Mouse (Mus musculus) granulocyte monocyte progenitor cell, adult 5-6 weeks (primary cell): Measurements from ENCODE around the gene Gtse1. TPM values are rescaled to one million over a fixed set of nuclear protein-coding genes. Genes with fewer than 3 reads are reported as not detected.
A peak's percentile ranks its signal among the peaks of the same experiment; 100 is the strongest.

Experiments
- ATAC-seq: replicated peaks from 2 replicates; pipeline ENCODE4 v1.8.0; 2016; ENCODE audit warnings: mild to moderate bottlenecking, moderate TSS enrichment, inconsistent platforms; ENCODE audit not compliant: poor library complexity, severe bottlenecking
- total RNA-seq, 2 experiments: library from RNA; stranded (forward) in 1 of 2; stranded (reverse) in 1 of 2; fragments of 200-712, 200-1000 nt in 1 of 2; fragments of >200 nt in 1 of 2; fragmentation: Nextera tagmentation in 1 of 2; gene quantifications; 2 replicates each; pipeline ENCODE4 v1.2.3; 2014 to 2017

Gene Gtse1
- 7.9 and 13.6 TPM in 2 replicates for total RNA-seq (2014; fragmentation: Nextera tagmentation)
- total RNA-seq (2017): 19.5 and 20.0 TPM in 2 replicates

- peak; percentile 99 for ATAC-seq
Measured at GRCm38 (mm10) chr15:85859490-85860031, at the start of gene Gtse1. Gene Gtse1 (plus strand): TSS chr15:85859745.

GRCm38 (mm10) chr15:85810462-85810805 is 49.1 kb upstream of the Gtse1 start:
- no peak for ATAC-seq

DNA sequence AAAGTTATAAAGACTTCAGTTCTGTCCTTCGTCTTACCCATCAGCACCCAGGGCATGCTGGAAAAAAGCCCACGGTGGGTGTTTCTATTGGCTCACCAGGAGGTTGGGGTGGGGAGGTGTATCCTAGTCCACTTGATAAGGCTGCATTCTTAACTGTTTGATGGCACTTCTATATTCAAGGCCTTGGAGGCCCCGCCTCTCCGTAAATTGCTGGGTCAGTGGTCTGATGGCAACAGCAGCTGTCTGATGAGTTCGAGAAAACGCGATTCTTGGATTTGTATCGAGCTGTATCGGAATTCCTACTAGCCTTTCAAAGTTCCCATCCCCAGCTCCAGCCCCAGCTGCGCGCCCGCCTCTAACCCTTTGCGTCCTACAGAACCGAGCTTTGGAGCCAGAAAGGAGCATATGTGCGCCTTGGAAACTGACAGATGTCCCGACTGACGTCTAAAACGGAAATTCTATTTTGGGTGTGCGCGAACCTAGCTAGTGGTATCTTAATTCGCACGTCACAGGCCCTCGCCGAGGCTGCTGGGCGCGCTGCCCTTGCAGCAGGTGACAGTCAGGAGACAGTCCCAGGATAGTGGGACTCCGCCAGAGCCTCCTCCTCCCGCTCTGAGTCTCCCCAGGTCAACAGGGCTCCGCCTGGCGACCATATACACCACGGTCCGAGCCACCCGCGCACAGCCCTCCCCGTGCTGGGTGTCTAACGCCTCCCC is 48.6 kb upstream of the Gtse1 start:
- ATAC-seq: no peak; the same call in 1 of the 2 replicates

GRCm38 (mm10) chr15:85811535-85812277 is 47.8 kb upstream of the Gtse1 start, which contains the start of gene Cdpf1:
Gene Cdpf1 (minus strand): TSS chr15:85811697.
- peak; percentile 89 for ATAC-seq

DNA sequence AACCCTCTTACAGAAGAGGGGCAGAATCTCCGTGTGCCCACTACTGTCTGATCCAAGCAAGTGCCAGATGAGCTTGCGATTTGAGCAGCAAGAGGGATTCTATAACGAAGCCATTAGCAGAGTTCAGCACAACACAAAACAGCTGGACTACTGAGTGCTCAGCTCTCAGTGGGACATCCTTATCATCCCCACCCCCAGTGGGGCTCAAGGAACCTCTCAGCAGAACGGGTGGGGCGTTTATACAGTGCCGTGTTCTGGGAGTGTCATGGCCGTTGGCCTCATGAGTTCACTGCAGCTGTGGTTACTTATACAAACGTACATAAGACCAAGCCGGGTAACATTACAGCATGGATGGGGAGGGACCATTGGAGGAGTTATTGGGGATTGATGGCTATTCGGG is 46.1 kb upstream of the Gtse1 start:
- no peak for ATAC-seq

DNA sequence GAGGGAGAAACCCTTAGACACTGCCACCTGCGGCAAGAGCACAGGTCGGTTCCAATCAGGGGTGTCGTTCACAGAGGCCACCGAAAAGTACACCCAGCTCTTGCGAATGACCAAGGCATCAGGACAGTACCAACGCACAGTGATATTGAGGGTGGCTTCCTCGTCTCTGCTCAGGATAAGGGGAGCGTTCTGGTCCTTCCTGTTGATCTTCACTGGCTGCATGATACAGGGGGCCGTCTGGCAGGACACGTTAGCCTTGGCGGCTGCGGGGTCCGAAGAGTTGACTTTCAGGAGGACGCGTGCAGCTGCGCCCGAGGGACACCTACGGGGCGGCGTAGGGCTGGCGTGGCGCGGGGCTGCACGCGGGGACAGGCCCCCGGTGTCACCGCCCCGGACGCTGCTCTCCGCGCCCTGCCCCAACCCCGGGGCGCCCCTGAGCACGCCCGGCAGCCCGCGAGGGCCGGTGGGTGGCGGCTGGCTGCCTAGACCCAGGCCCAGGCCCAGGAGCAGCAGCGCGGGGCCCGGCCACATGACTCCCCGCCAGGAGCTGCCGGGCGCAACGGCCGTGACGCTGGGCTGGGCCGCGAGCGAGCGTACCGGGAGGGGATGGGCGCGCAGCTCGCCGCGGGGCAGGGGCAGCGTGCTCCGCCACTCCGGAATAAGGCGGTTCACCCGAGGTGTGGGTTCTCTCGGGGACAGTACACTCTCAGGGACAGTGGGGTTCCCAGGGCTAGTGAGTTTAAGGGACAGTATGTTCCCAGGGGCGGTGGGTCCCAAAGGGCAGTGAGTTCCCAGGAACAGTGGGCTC is 38.1 kb upstream of the Gtse1 start, which contains the start of gene Pkdrej:
Gene Pkdrej (minus strand): TSS at position 532 of the 808 bp plus-strand sequence.
- peak; percentile 61 for ATAC-seq

DNA sequence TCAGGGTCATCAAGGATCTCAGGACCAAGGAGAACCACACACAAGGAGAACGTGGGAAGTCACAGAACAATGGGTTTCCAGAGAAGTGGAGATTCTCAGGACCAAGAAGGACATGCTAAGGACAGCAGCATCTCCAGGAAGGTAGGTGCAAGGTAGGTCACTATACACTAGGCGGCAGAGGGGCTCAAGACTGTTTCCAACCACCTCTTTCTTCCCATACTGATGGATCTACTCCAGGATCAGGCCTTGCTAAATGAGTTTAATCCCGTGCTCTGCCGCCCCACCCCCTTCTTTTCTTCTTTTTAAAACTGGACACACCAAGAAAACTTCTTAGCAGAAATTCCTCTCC is 37.6 kb upstream of the Gtse1 start:
- ATAC-seq: no peak

DNA sequence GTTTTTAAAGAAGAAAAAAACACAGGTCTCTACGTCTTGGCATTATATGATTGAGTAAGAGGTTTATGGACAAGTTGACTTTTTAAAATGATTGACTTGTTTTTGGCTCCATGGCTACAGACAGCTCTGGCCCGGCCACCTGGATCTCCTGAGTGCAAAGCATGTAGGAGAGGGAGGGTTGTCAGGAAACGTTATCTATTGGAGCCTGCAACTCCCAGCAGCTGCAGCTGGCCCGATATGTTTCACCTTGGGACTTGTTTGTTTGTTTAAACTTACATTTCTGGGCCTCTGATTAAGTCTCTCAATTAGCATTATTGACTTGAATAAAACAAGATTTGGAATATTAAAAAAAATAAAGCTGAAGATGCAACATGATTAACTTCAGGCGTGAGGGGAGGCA is 32.9 kb upstream of the Gtse1 start:
- ATAC-seq: no peak

- ATAC-seq: no peak
Measured at GRCm38 (mm10) chr15:85828071-85828470, 31.5 kb upstream of the Gtse1 start.

DNA sequence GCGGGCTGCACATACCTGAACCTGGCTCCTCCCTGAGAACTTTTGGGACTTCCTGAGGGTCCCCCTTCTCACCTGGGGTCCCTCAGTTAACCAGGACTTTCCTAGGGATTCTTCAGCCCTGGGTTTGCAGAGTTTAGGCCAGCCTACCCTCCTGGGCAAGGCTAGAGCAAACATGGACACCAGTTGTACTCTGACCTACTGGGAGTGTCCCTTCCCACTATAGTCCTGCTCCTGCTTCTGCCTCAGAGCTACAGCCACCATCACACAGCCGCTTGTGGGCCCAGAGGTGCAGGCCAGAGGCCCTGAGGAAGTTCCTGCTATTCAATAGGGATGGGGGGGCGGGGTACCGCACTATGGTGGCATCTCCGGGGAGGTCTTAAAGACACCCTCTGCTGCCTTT is 30.1 kb upstream of the Gtse1 start:
- ATAC-seq: no peak

- ATAC-seq: peak; percentile 94
Measured at GRCm38 (mm10) chr15:85831954-85832590, 27.5 kb upstream of the Gtse1 start, which contains the start of gene Ttc38. Gene Ttc38 (plus strand): TSS chr15:85832306.

DNA sequence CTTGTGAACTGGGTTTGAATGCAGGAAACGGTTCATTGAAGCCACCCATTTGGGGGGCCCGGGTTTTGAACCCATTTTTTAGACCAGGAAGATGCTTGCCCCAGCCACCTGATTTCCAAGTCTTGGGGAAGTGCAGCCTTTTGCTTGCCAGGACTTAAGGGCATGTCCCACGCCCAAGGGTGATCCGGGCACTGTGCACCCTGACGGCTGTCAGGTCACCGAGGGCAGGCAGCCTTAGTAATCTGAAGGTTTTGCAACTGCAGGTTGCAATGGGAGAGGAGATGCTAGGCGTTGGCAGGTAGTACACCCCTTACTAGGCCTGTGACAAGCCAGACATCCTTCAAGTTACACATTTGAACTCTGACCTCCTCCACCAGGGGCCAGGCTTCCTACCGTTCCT is 26.9 kb upstream of the Gtse1 start:
- ATAC-seq: peak; percentile 33

DNA sequence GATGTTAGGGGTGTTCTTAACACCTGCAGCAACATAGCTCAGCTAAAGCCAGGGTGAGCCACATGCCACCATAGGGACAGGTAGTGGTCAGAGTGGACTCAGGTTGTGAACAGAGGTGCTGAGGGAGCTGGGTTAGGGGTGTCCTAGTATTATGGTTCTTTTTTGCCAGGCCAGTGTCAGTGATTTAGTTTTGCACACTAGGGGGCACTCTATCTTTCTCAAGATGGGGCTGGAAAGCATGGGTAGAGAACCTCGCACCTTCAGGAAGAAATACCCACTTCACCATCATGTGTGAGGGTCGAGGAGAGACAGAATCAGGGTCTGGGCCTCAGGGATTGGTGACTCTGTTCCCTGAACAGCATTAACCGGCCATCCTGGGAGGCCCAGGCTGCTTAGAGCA is 24.2 kb upstream of the Gtse1 start:
- no peak for ATAC-seq

GRCm38 (mm10) chr15:85836887-85837286 is 22.7 kb upstream of the Gtse1 start:
- no peak for ATAC-seq

- ATAC-seq: peak; percentile 65
Measured at GRCm38 (mm10) chr15:85840983-85841382, 18.6 kb upstream of the Gtse1 start.

GRCm38 (mm10) chr15:85841796-85842360 is 17.7 kb upstream of the Gtse1 start:
- no peak for ATAC-seq

GRCm38 (mm10) chr15:85845071-85845470 is 14.5 kb upstream of the Gtse1 start:
- no peak for ATAC-seq

DNA sequence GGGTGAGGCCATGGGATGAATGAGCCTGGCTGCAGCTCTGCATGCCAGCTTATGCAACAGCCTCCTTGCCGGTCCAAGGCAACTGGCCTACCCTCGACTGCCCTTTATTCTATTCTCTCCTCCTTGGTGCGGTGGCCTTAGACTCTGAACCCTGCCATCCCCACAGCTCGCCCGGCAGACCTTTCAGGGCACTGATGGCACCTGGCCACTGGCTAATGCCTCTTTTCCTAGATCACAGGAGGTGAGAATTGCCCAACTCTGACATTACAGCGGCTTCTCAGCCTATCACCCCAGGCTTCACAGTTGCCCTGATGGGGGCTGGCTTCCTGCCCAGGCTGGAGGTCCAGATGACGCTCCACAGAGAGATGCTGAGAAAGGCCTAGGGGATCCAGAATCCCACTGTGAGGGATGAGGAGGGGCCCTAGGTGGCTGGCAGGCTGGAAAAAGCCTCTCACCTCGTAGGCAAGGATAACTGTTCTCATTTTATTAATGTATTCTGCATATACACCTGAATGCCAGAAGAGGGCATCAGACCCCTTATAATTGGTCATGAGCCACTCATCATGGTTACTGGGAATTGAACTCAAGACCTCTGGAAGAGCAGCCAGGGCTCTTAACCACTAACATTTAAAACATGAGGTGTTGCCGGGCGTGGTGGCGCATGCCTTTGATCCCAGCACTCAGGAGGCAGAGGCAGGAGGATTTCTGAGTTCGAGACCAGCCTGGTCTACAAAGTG is 7.7 kb upstream of the Gtse1 start:
- ATAC-seq: no peak

- peak; percentile 35; the same call in 1 of the 2 replicates for ATAC-seq
Measured at GRCm38 (mm10) chr15:85858980-85859489, 510 bp upstream of the Gtse1 start.
